ENCODE assay signal across 10 mouse cellular contexts in genomic region chr2:92442419-92443001, GRCm38 (mm10). TPM values are rescaled to one million over a fixed set of nuclear protein-coding genes. Genes with fewer than 3 reads are reported as not detected.
DNase-seq lines count a peak whose midpoint lies in the region; ATAC-seq and TF ChIP-seq lines count a peak whose summit lies in the region.
"Had no signal": no experiment of that assay in that cellular context is flagged by ENCODE, and none has a peak within 500 bp of the region (broad histone marks: within the 10 kb centered on the region; RNA-seq: fewer than 3 reads in every experiment).

No protein-coding gene starts in this region.

- no peaks in the 10 kb centered on the region for H3K9me3 ChIP-seq in midbrain, embryonic 13.5 days
- no peaks in the 10 kb centered on the region for H3K9me3 ChIP-seq in midbrain, embryonic 10.5 days (replicated peaks)
- no peaks in the 10 kb centered on the region for H3K9me3 ChIP-seq in hindbrain, embryonic 11.5 days (ENCODE audit: control insufficient read depth, low read length)

- no peak overlapping the region for H3K9ac ChIP-seq in midbrain, embryonic 13.5 days (replicated peaks)
- H3K9ac ChIP-seq in hindbrain, embryonic 11.5 days (ENCODE audit: low read depth, low read length): no peak overlapping the region

- H3K4me3 ChIP-seq in gastrocnemius, adult 2 months: no peak overlapping the region
- no peak overlapping the region for H3K4me3 ChIP-seq in midbrain, embryonic 13.5 days (replicated peaks)
- H3K4me3 ChIP-seq in midbrain, embryonic 10.5 days: no peak overlapping the region
- no peak overlapping the region for H3K4me3 ChIP-seq in hindbrain, embryonic 11.5 days (ENCODE audit: low read depth, low read length)

- no peak overlapping the region for H3K27ac ChIP-seq in gastrocnemius, adult 2 months
- H3K27ac ChIP-seq in midbrain, embryonic 13.5 days: peak overlapping the region; percentile 26; the same call in 1 of the 2 replicates
- H3K27ac ChIP-seq in midbrain, embryonic 10.5 days (replicated peaks): no peak overlapping the region
- H3K27ac ChIP-seq in hindbrain, embryonic 11.5 days (ENCODE audit: low read depth, low read length): 0 out of 2 replicates have a peak overlapping the region, but pooled peaks have one; percentile 1

- DNase-seq in gastrocnemius, adult 2 months: peak; percentile 18
- no peak for DNase-seq in gastrocnemius, adult 8-10 months (ENCODE audit: low spot score in 2 of 2)
- no peak for DNase-seq in midbrain, embryonic 10.5 days (ENCODE audit: low spot score)
- no peak for DNase-seq in hindbrain, embryonic 11.5 days (ENCODE audit: low spot score)
- DNase-seq in right cerebral cortex, postnatal 36 days (ENCODE audit: low spot score in 2 of 2): peak; percentile 57 to 79
- DNase-seq in adrenal gland, postnatal 10 days: no peak
- DNase-seq in Muller cell, postnatal 12 days (ENCODE audit: inconsistent ontology term): no peak
- DNase-seq: heart, adult 18-20 months; kidney, postnatal 25 days had no signal

- H3K27me3 ChIP-seq in midbrain, embryonic 13.5 days: no peaks in the 10 kb centered on the region
- no peaks in the 10 kb centered on the region for H3K27me3 ChIP-seq in midbrain, embryonic 10.5 days (ENCODE audit: low read depth, poor library complexity, severe bottlenecking)
- H3K27me3 ChIP-seq in hindbrain, embryonic 11.5 days (ENCODE audit: control insufficient read depth, insufficient read depth, low read length): no peaks in the 10 kb centered on the region

- H3K36me3 ChIP-seq in midbrain, embryonic 13.5 days: no peaks in the 10 kb centered on the region
- H3K36me3 ChIP-seq in midbrain, embryonic 10.5 days: no peaks in the 10 kb centered on the region
- no peaks in the 10 kb centered on the region for H3K36me3 ChIP-seq in hindbrain, embryonic 11.5 days (ENCODE audit: control insufficient read depth, insufficient read depth, low read length)

- ATAC-seq in midbrain, embryonic 13.5 days: peak; percentile 66
- ATAC-seq in hindbrain, embryonic 11.5 days (ENCODE audit: low FRiP score): no peak

- whole genome bisulfite sequencing in midbrain, embryonic 13.5 days: 76% methylated on average over 12 of the region's 12 CpGs
- WGBS in midbrain, embryonic 10.5 days: 89% methylated on average over 12 of the region's 12 CpGs
- 81% methylated on average over 12 of the region's 12 CpGs for WGBS in hindbrain, embryonic 11.5 days

- TF ChIP-seq CTCF in gastrocnemius, adult 2 months (IDR thresholded peaks at IDR 0.05): no peak

- H3K4me2 ChIP-seq in midbrain, embryonic 13.5 days (replicated peaks): no peak overlapping the region
- H3K4me2 ChIP-seq in hindbrain, embryonic 11.5 days (replicated peaks; ENCODE audit: low read depth, low read length): no peak overlapping the region

- H3K4me1 ChIP-seq in midbrain, embryonic 13.5 days (replicated peaks): peaks cover 6% of the 10 kb centered on the region; the same call in 1 of the 2 replicates
- peaks cover 26% of the 10 kb centered on the region for H3K4me1 ChIP-seq in midbrain, embryonic 10.5 days
- H3K4me1 ChIP-seq in hindbrain, embryonic 11.5 days (replicated peaks; ENCODE audit: control insufficient read depth, insufficient read depth, low read length): 0 out of 2 replicates have a peak, but pooled peaks cover 2% of the 10 kb centered on the region

- intact Hi-C loops in gastrocnemius, adult 2 months (cut with DNase I): no loop called here

RNA-seq across cellular contexts. Expression of gene Cry2, which starts 8.7 kb away (rescaled TPM):
- 10 to 100 TPM; 12.5 to 26.8 TPM for total RNA-seq in gastrocnemius, adult 2 months (2021)
- total RNA-seq in gastrocnemius, adult 8-10 months (2022): 10 to 100 TPM; 27.5 to 34.6 (median 31.3) TPM
- 35.8 and 36.2 TPM in 2 replicates for polyA plus RNA-seq in midbrain, embryonic 13.5 days (2015; fragmentation: Nextera tagmentation; extraction: Ambion mirVana)
- 32.8 and 36.2 TPM in 2 replicates for polyA plus RNA-seq in midbrain, embryonic 10.5 days (2016; fragmentation: Nextera tagmentation; extraction: Ambion mirVana)
- polyA plus RNA-seq in hindbrain, embryonic 11.5 days (2014; fragmentation: Nextera tagmentation; extraction: Ambion mirVana): 21.5 and 22.1 TPM in 2 replicates
- 10 to 100 TPM; 39.3 to 41.9 TPM for total RNA-seq in adrenal gland, postnatal 10 days (2021)

RNA-seq across cellular contexts. Expression of gene Slc35c1, which starts 17.8 kb away (rescaled TPM):
- 1 to 10 TPM; 4.9 to 5.1 TPM for total RNA-seq in gastrocnemius, adult 2 months (2021)
- 1 to 10 TPM; 4.9 to 5.8 (median 5.4) TPM for total RNA-seq in gastrocnemius, adult 8-10 months (2022)
- polyA plus RNA-seq in midbrain, embryonic 13.5 days (2015; fragmentation: Nextera tagmentation; extraction: Ambion mirVana): 8.9 and 10.6 TPM in 2 replicates
- 12.8 and 15.1 TPM in 2 replicates for polyA plus RNA-seq in midbrain, embryonic 10.5 days (2016; fragmentation: Nextera tagmentation; extraction: Ambion mirVana)
- 8.7 and 9.0 TPM in 2 replicates for polyA plus RNA-seq in hindbrain, embryonic 11.5 days (2014; fragmentation: Nextera tagmentation; extraction: Ambion mirVana)
- 10 to 100 TPM; 14.7 to 17.6 TPM for total RNA-seq in adrenal gland, postnatal 10 days (2021)

RNA-seq across cellular contexts. Expression of gene Mapk8ip1, which starts 41.4 kb away (rescaled TPM):
- total RNA-seq in gastrocnemius, adult 2 months (2021): 1 to 10 TPM; 3.0 to 3.9 TPM
- 1 to 10 TPM; 1.7 to 2.5 (median 2.3) TPM for total RNA-seq in gastrocnemius, adult 8-10 months (2022)
- polyA plus RNA-seq in midbrain, embryonic 13.5 days (2015; fragmentation: Nextera tagmentation; extraction: Ambion mirVana): 86.9 and 111 TPM in 2 replicates
- 58.3 and 70.5 TPM in 2 replicates for polyA plus RNA-seq in midbrain, embryonic 10.5 days (2016; fragmentation: Nextera tagmentation; extraction: Ambion mirVana)
- 33.3 and 39.0 TPM in 2 replicates for polyA plus RNA-seq in hindbrain, embryonic 11.5 days (2014; fragmentation: Nextera tagmentation; extraction: Ambion mirVana)
- 10 to 100 TPM; 22.5 to 28.1 TPM for total RNA-seq in adrenal gland, postnatal 10 days (2021)

Comparison
In these comparisons a context has a peak if more than half of its experiments do, and no peak if none do; other contexts are left out.
1. DNase-seq: peak in gastrocnemius, adult 2 months (single experiment) and right cerebral cortex, postnatal 36 days (2 of 2); none in gastrocnemius, adult 8-10 months (0 of 2), midbrain, embryonic 10.5 days (single experiment), hindbrain, embryonic 11.5 days (single experiment), adrenal gland, postnatal 10 days (single experiment) and Muller cell, postnatal 12 days (single experiment).
2. H3K27ac ChIP-seq: peak in midbrain, embryonic 13.5 days (single experiment) and hindbrain, embryonic 11.5 days (single experiment); none in gastrocnemius, adult 2 months (single experiment) and midbrain, embryonic 10.5 days (single experiment).
3. RNA of gene Mapk8ip1, which starts 41.4 kb away (total RNA-seq): 22.5 to 28.1 TPM in adrenal gland, postnatal 10 days; 3.0 to 3.9 TPM in gastrocnemius, adult 2 months and 1.7 to 2.5 TPM in gastrocnemius, adult 8-10 months; every median in the first group is over 4 times any median in the second.